Mouse (Mus musculus) B cell, adult 62 days (primary cell): ENCODE data around the gene Lzic. TPM values are rescaled to one million over a fixed set of nuclear protein-coding genes. Genes with fewer than 3 reads are reported as not detected.

Source experiments
- total RNA-seq: library from RNA; stranded (reverse); gene quantifications from 4 replicates; pipeline ENCODE4 v1.2.4, GENCODE M21; 2023

The Lzic gene
- total RNA-seq, result 32.9 to 33.9 TPM (median 33.1 TPM) in 4 replicates

GRCm38 (mm10) chr4:149485053-149485824 is at the start of gene Lzic, which contains the start of gene Nmnat1:
Gene Lzic (plus strand): TSS chr4:149485229.
Gene Nmnat1 (minus strand): TSS chr4:149485202.

GRCm38 (mm10) chr4:149454879-149455278 is 30.1 kb upstream of the Lzic start, which contains the start of gene Rbp7:
Gene Rbp7 (minus strand): TSS chr4:149454978.

GRCm38 (mm10) chr4:149477078-149477477 is 8.0 kb upstream of the Lzic start, which contains the start of gene Tmem274:
Gene Tmem274 (plus strand): TSS chr4:149477378.

GRCm38 (mm10) chr4:149517868-149518340 is 32.9 kb downstream of the Lzic start, which contains the start of gene Ctnnbip1:
Gene Ctnnbip1 (plus strand): TSS chr4:149518236.

Other genes with a start within 250 kb of the Lzic start
- gene Kif1b, start 177.5 kb upstream of the Lzic start, total RNA-seq, result 13.2 to 16.1 TPM (median 14.5 TPM) in 4 replicates
- 73.5 to 89.4 TPM (median 79.3 TPM) in 4 replicates for gene Ube4b, start 58.5 kb upstream of the Lzic start, total RNA-seq
- gene Rbp7, start 30.3 kb upstream of the Lzic start, total RNA-seq, result not detected in 4 replicates
- not detected in 4 replicates for gene Tmem274, start 7.9 kb upstream of the Lzic start, total RNA-seq
- gene Nmnat1, start within 50 bp of the Lzic start, total RNA-seq, result 5.8 to 6.8 TPM (median 6.2 TPM) in 4 replicates
- 1.3 to 2.2 TPM (median 1.7 TPM) in 4 replicates for gene Ctnnbip1, start 33.0 kb downstream of the Lzic start, total RNA-seq
- gene Clstn1, start 101.2 kb downstream of the Lzic start, total RNA-seq, result 3.2 to 4.4 TPM (median 4.0 TPM) in 4 replicates
- gene Pik3cd, start 217.3 kb downstream of the Lzic start, total RNA-seq, result 225 to 236 TPM (median 230 TPM) in 4 replicates